Mouse (Mus musculus): ENCODE data around the gene Spink4. TPM values are rescaled to one million over a fixed set of nuclear protein-coding genes. Genes with fewer than 3 reads are reported as not detected.
"Not testable (repeated sequence)": the region's sequence is repeated elsewhere in the genome, so short reads cannot be mapped to it uniquely, and the experiment has no call there.

Gene Spink4
- total and polyA plus RNA-seq, 2 experiments from 2014 or later: not detected

DNA sequence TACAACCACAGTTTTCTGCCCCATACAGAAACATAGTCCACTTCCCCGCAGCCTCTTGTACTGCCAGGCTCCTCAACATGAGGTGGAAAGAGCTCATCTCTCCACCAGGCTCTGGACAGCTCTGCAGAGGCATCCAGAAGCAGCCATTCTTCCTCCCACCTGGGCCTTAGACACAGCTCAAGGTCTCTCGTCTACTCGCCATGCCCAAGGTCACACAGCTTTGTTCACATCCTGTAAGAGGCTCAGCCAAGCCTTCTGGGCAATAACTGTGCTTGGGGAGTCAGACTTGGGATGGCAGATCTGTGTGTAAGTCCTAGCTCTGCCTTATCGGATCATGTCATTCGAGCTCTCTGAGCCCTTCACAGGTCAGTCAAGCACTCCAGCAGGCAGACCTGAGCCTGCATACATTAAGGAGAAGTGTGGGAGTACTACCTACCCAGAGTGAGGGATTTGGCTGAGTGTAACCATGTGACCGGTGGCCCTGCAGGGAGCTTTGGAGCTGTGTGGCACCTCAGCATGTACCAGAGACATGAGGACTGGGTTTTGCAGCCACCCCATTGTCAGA is 3.3 kb downstream of the Spink4 start:
- no peaks in the 10 kb centered on the region for H3K27me3 ChIP-seq (ENCODE audit: insufficient read depth, low read length)
- no peak for TF ChIP-seq CTCF (IDR thresholded peaks at IDR 0.05)
- ATAC-seq (ENCODE audit: low FRiP score) (no peak), DNase-seq (ENCODE audit: low spot score) (no peak)
- H3K9ac ChIP-seq (replicated peaks; ENCODE audit: low read length, poor library complexity, severe bottlenecking): no peak overlapping the region
- H3K4me1 ChIP-seq (ENCODE audit: insufficient read depth, low read length): no peaks in the 10 kb centered on the region
- H3K4me3 ChIP-seq (ENCODE audit: low read depth, low read length): no peak overlapping the region
- H3K36me3 ChIP-seq (ENCODE audit: insufficient read depth, low read length): no peaks in the 10 kb centered on the region
- H3K27ac ChIP-seq (ENCODE audit: low read depth, low read length): no peak overlapping the region
- WGBS: 83% methylated on average over 6 of the region's 6 CpGs
- no peak overlapping the region for H3K4me2 ChIP-seq (ENCODE audit: low read depth, low read length, poor library complexity, severe bottlenecking)
- H3K9me3 ChIP-seq (ENCODE audit: low read length): no peaks in the 10 kb centered on the region

DNA sequence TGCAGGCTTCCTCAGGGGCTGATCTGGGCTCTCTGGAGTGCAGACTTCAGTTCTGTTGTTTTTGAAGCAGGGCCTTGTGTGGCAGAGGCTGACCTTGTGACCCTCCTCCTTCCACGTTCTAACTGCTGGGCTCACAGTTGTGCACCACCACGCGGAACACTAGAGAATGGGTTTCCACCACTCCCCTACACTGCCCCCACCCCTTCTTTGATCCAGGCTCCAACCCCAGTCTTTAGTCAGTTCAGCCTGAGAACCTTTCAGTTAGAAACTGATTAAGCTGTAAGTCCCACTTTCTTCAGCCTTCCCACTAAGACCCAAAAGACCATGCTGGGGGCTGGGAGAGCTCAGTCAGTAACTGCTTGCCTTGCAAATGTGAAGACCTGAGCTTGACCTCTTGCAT is 5.7 kb downstream of the Spink4 start:
- 28% methylated on average over 3 of the region's 3 CpGs for WGBS

DNA sequence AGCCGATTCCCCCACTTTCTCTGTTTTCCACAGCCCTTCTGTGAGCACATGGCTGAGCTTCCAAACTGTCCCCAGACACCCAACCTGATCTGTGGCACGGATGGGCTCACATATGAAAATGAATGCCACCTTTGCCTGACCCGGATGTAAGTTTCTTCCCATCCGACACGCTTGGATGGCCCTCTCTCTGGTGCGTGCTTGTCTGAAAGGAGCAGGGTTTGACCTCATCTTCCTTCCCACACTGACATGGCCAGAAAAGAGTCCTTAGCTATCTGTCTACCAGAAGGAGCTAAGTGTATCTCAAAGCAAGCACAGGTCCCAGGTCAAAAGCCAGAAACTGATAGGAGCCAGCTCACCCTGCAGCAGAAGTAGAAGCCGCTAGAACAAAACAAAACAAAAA is 9.2 kb downstream of the Spink4 start:
- H3K36me3 ChIP-seq (ENCODE audit: insufficient read depth, low read length): 0 out of 2 replicates have a peak, but pooled peaks cover 3% of the 10 kb centered on the region
- no peak for TF ChIP-seq CTCF (IDR thresholded peaks at IDR 0.05)
- H3K9me3 ChIP-seq (ENCODE audit: low read length): no peaks in the 10 kb centered on the region
- H3K27ac ChIP-seq (ENCODE audit: low read depth, low read length): no peak overlapping the region
- DNase-seq (ENCODE audit: low spot score): no peak
- H3K9ac ChIP-seq (replicated peaks; ENCODE audit: low read length, poor library complexity, severe bottlenecking): no peak overlapping the region
- ATAC-seq (ENCODE audit: low FRiP score): no peak
- no peaks in the 10 kb centered on the region for H3K27me3 ChIP-seq (ENCODE audit: insufficient read depth, low read length)
- WGBS: 85% methylated on average over 7 of the region's 7 CpGs
- no peak overlapping the region for H3K4me3 ChIP-seq (ENCODE audit: low read depth, low read length)
- no peak overlapping the region for H3K4me2 ChIP-seq (ENCODE audit: low read depth, low read length, poor library complexity, severe bottlenecking)
- H3K4me1 ChIP-seq (ENCODE audit: insufficient read depth, low read length): no peaks in the 10 kb centered on the region

More for the DNA sequence above, 5.7 kb downstream of the Spink4 start:
- H3K9me3 ChIP-seq (ENCODE audit: low read length): no peaks in the 10 kb centered on the region
- H3K27me3 ChIP-seq (ENCODE audit: insufficient read depth, low read length): no peaks in the 10 kb centered on the region
- no peak overlapping the region for H3K4me3 ChIP-seq (ENCODE audit: low read depth, low read length)
- no peak overlapping the region for H3K9ac ChIP-seq (replicated peaks; ENCODE audit: low read length, poor library complexity, severe bottlenecking)
- no peak overlapping the region for H3K27ac ChIP-seq (ENCODE audit: low read depth, low read length)
- DNase-seq (ENCODE audit: low spot score) (no peak), ATAC-seq (ENCODE audit: low FRiP score) (no peak)
- TF ChIP-seq CTCF (IDR thresholded peaks at IDR 0.05): no peak
- H3K4me2 ChIP-seq (ENCODE audit: low read depth, low read length, poor library complexity, severe bottlenecking): no peak overlapping the region
- no peaks in the 10 kb centered on the region for H3K4me1 ChIP-seq (ENCODE audit: insufficient read depth, low read length)
- no peaks in the 10 kb centered on the region for H3K36me3 ChIP-seq (ENCODE audit: insufficient read depth, low read length)

DNA sequence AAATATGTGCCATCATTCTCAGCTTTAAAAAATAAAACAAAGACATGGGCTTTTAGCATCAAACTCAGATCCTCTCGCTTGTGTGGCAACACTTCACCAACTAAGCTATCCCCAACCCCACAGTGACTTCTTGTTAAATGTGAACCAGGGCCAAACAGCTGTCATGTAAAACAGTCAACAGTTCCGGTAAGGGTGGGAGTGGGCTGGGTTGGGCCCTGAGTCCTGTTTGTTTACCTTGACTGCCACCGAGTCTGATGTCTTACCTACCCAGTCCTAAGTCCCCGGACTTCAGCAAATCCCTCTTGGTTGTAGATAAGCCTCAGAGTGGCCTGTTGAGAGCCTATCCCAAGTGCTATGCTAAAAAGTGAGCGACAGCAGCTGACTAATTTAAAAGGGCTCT is 13.8 kb downstream of the Spink4 start:
- Histone ChIP-seq H3K36me3 (ENCODE audit: insufficient read depth, low read length) (peaks cover 14% of the 10 kb centered on the region), H3K27ac (ENCODE audit: low read depth, low read length) (no peak overlapping the region), H3K4me1 (ENCODE audit: insufficient read depth, low read length) (no peaks in the 10 kb centered on the region), H3K4me3 (ENCODE audit: low read depth, low read length) (no peak overlapping the region), H3K27me3 (ENCODE audit: insufficient read depth, low read length) (no peaks in the 10 kb centered on the region), H3K4me2 (ENCODE audit: low read depth, low read length, poor library complexity, severe bottlenecking) (no peak overlapping the region), H3K9ac (replicated peaks; ENCODE audit: low read length, poor library complexity, severe bottlenecking) (no peak overlapping the region), H3K9me3 (ENCODE audit: low read length) (no peaks in the 10 kb centered on the region)
- TF ChIP-seq CTCF (IDR thresholded peaks at IDR 0.05): no peak
- ATAC-seq (ENCODE audit: low FRiP score): no peak
- DNase-seq (ENCODE audit: low spot score): no peak
- over 99% methylated on average over 5 of the region's 5 CpGs for WGBS

DNA sequence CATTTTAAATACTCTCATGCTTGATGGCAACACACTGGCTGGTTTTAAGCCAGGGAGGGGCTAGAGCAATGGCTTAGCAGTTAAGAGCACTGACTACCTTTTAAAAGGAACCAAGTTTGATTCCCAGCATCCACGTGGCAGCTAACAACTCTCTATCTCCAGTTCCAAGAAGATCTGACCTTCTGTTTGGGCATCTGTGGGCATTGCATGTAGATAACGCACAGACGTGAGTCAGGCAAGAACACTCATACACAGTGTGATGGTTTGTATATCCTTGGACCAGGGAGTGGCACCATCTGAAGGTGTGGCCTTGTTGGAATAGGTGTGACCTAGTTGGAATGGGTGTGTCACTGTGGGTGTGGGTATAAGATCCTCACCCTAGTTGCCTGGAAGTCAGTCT is 14.5 kb downstream of the Spink4 start:
- H3K9ac ChIP-seq (replicated peaks; ENCODE audit: low read length, poor library complexity, severe bottlenecking); H3K4me1 ChIP-seq (ENCODE audit: insufficient read depth, low read length); H3K9me3 ChIP-seq (ENCODE audit: low read length); H3K4me2 ChIP-seq (ENCODE audit: low read depth, low read length, poor library complexity, severe bottlenecking); DNase-seq (ENCODE audit: low spot score); H3K4me3 ChIP-seq (ENCODE audit: low read depth, low read length); H3K27me3 ChIP-seq (ENCODE audit: insufficient read depth, low read length); H3K27ac ChIP-seq (ENCODE audit: low read depth, low read length); ATAC-seq (ENCODE audit: low FRiP score): not testable (repeated sequence)
- H3K36me3 ChIP-seq (ENCODE audit: insufficient read depth, low read length): peaks cover 20% of the 10 kb centered on the region
- WGBS: 92% methylated on average over 3 of the region's 3 CpGs

DNA sequence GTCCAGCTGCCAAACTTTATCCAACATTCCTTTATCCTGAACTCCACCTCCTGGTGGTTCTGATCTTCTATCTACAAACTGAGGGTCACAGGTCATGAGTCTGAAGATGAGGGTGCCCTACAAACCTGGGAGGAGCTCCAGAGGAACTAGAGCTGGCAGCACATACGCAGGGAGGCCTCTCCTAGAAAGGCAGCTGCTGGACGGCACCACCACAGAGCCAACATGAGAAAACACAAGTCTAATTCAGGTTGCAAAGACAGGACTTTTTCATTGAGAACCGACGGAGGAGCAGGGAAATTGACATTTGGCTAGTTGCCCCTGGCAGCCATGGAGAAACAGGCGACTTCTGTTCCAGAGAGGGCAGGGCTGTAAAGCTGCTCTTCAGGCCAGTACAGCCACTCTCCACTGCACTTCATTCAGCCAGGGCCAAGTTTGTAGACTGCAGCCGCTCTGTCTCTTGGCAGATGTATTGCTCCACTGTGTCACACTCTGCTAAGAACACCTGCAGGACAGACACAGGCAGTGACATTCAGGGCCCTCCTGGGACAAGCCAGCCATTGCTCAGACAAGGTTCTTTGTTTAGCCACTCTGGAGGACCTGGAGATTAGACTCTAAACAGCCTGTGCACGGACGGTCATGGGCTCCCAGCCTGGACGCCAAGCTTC is 16.5 kb downstream of the Spink4 start:
- Histone ChIP-seq H3K27me3 (ENCODE audit: insufficient read depth, low read length) (no peaks in the 10 kb centered on the region), H3K9me3 (ENCODE audit: low read length) (no peaks in the 10 kb centered on the region), H3K27ac (ENCODE audit: low read depth, low read length) (no peak overlapping the region), H3K36me3 (ENCODE audit: insufficient read depth, low read length) (peaks cover 32% of the 10 kb centered on the region), H3K9ac (replicated peaks; ENCODE audit: low read length, poor library complexity, severe bottlenecking) (no peak overlapping the region), H3K4me3 (ENCODE audit: low read depth, low read length) (no peak overlapping the region), H3K4me1 (ENCODE audit: insufficient read depth, low read length) (no peaks in the 10 kb centered on the region), H3K4me2 (ENCODE audit: low read depth, low read length, poor library complexity, severe bottlenecking) (no peak overlapping the region)
- DNase-seq (ENCODE audit: low spot score) (peak; percentile 91), ATAC-seq (ENCODE audit: low FRiP score) (peak; percentile 91)
- WGBS: 83% methylated on average over 9 of the region's 9 CpGs
- TF ChIP-seq CTCF (IDR thresholded peaks at IDR 0.05): no peak
